Mouse (Mus musculus) erythroblast, adult 5-6 weeks (primary cell): ENCODE results near the gene Dazap1. TPM values are rescaled to one million over a fixed set of nuclear protein-coding genes. Genes with fewer than 3 reads are reported as not detected.
"Not testable (repeated sequence)": the region's sequence is repeated elsewhere in the genome, so short reads cannot be mapped to it uniquely, and the experiment has no call there.

Source experiments
- ATAC-seq: replicated peaks from 2 replicates; pipeline ENCODE4 v1.8.0; 2016; ENCODE audit warnings: moderate number of reproducible peaks, mild to moderate bottlenecking, moderate TSS enrichment, inconsistent platforms; ENCODE audit not compliant: poor library complexity, low FRiP score, severe bottlenecking
- total RNA-seq, 2 experiments: library from RNA; stranded (forward) in 1 of 2; stranded (reverse) in 1 of 2; fragments of 150-400 nt in 1 of 2; fragments of 200-764, 138-1000 nt in 1 of 2; gene quantifications; 2 replicates each; pipeline versions ENCODE4 v1.2.3 to v1.2.4; 2015 to 2017; ENCODE audit warnings: low replicate concordance in 2 of 2

Gene Dazap1
- total RNA-seq (2015; ENCODE audit: low replicate concordance) (13.8 and 17.1 TPM in 2 replicates), total RNA-seq (2017; ENCODE audit: low replicate concordance) (29.8 and 35.3 TPM in 2 replicates)

DNA sequence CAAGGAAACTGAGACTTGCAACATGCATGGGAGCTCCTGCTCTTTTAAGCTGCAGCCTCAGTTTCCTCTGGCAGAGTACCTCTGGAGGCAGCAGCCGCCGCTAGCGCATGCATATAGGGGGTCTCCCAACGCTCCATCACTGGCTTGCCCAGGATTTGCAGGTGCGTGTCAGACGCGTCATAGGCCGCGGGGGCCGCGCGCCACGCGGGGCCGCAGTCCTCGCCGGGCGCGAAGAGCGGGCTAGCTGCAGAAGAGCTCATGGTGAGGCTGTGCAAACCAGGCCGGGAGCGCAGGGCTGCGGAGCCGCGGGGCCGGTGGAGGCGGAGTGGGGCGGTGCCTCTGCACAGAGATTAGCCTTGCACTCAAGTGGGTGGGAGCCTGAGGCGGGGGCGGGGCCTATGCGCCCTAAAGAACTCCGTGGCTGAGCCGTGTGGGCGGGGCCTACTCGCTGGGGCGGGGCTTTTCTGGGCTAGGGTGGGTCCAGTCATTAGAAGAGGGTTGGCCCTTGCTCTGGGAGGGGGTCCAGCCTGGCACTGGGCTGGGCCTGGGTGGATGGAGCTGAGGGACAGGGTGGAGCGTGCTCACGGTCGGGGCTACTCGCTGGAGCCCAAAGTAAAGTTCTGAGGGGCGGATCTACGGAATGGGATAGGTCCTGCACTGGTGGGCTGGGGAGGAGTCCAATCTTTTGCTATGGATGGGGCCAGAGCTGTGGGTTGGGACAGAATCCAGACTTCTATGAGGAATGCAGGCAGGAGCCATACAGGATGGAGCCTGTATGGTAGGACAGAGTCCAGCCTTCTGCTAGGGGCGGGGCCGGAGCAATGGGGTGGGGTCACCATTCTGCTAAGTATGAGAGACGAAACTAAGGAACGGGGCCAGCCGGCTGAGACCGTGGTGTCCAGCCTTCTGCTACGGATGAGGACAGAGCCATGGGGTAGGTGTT lies at the start of gene Dazap1, which contains the start of gene Gamt:
TSS of gene Dazap1 (plus strand) at position 845 of the 943 bp plus-strand sequence.
TSS of gene Gamt (minus strand) at position 371 of the 943 bp plus-strand sequence.
- ATAC-seq, result peak; percentile 69

DNA sequence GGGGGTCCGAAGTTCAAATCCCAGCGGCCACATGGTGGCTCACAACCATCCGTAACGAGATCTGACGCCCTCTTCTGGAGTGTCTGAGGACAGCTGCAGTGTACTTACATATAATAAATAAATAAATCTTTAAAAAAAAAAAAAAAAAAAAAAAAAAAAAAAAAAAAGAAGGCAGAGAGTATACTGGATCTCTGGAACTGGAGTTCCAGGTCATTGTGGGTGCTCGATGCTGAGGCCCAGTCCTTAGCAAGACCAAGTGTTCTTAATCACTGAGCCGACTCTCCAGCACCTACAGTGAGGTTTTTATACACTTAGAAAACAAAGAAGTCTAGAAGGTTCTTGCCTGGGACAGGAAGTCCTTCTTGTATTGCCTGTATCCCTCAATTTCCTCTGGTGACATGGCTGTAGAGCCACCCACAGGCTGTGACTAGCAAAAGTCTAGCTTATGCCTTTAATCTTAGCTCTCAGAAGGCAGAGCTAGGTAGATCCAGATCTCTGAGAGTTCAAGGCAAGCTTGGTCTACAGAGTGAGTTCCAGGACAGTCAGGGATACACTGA lies 49.7 kb upstream of the Dazap1 start:
- ATAC-seq, result not testable (repeated sequence)

DNA sequence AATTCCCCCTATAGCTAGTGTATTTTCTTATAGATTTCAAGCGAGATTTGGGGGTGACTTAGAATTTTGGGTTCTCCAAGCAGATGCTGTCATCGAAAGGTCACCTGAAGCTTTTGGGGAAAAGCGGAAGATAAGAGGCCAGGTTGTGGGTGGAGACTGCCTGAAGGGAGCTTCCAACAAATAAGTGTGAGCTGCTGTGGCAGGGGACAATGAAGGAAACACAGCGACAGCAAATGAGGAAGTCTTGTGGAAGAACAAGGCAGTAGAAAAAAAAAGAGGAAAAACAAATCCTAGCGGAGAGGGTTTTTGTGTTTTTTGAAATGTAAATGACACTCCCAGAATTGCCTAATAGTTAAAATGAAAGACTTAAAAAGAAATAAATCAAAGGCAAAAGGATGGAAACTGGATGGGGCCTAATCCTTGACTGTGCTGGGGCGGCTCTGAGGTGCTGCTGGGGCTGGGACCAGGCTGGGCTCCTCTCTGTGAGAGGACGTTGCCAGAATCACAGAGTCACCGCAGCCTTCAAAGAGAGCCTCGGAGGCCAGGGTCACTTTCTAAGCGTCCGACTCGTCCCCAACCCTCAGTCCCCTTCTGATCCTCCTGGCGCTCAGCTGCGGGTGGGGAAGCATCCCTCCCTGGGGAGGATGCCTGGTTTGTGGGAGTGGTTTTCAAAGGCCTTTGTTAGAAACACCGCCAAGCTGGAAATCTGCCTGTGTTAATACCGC lies 46.1 kb upstream of the Dazap1 start:
- no peak for ATAC-seq

DNA sequence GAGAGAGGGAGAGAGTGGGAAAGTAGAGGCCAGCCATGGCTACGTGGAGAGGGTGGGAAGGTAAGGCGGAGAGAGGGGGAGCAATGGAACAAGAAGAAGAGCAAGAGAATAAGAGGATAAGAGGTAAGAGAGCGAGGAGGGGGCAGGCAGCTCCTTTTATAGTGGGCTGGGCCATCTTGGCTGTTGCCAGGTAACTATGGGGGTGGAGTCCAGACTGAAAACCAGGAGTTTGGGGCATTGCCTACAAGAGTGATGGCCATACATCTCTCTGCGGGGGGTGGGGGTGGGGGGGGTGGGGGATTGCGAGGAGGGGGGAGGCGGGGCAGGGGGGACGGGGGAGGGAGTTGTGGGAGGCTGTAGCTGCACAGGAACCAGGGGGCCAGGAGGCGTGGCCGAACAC lies 40.6 kb upstream of the Dazap1 start:
- no peak for ATAC-seq

DNA sequence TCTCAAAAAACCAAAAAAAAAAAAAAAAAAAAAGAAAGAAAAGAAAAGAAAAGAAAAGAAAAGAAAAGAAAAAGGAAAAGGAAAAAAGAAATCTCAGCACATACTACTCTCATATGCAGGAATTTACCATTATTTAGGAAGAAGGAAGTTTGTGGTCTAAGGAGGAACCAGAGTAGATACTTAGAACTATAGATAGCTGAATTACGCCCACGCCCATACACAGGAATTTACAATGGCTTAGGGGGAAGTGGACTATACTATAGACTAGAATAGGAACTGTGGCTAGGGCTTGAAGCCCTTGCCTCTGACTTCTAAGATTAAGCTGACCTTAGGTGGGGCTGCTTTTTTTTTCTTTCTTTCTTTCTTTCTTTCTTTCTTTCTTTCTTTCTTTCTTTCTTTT lies 38.1 kb upstream of the Dazap1 start:
- ATAC-seq, result not testable (repeated sequence)

DNA sequence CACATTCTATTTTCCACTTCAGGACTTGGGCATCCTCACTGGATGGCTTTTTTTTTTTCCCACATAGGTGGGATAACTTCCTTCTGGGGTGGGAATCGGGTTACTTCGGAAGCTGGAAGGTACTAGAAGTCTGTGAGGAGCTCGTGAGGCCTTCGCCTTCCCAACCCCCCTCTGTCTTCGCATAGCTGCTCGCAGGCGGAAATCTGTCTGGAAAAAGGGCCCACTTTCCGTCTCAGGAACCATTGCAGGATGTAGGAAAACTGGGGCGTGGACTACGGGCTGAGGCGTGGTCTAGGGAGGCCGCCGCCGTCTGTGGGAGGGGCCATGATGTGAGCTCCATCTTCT lies 35.2 kb upstream of the Dazap1 start:
- ATAC-seq, result no peak

DNA sequence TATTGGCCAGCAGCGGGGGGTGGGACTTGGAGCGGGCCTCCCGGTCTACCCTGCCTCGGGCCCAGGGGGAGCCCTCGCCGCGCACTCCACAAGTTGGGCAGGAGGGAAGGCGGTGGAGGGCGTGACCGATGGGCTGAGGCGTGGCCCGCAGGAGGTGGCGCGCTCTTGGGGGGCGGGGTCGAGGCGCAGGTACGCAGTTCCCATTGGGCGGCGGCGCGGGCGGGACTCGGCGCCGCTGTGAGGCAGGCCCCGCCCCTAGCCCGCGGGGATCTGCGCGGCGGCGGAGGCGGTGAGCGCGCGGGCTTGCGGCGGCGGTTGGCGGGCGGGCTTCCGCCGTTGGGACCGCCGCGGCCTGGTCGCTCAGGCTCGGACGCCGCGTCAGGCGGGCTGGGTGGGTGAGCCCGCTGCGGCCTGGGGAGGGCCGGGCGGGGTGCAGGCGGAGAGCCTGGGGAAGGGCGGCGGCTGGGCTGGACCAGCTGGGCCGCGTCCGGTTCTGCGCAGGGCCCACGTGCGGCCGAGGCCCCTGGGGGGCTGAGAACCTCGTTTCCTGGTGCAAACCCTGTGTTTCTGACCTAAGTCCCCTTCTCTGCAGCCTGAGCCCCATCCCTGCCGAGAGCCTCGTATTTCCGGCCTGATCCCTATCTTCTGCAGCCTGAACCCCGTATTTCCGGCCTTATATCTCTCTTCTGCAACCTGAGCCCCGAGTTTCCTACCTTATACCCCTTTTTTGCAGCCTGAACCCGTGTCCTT lies 34.7 kb upstream of the Dazap1 start, which contains the start of gene Mum1:
TSS of gene Mum1 (plus strand) at position 19 of the 750 bp plus-strand sequence.
- ATAC-seq, result peak; percentile 93

DNA sequence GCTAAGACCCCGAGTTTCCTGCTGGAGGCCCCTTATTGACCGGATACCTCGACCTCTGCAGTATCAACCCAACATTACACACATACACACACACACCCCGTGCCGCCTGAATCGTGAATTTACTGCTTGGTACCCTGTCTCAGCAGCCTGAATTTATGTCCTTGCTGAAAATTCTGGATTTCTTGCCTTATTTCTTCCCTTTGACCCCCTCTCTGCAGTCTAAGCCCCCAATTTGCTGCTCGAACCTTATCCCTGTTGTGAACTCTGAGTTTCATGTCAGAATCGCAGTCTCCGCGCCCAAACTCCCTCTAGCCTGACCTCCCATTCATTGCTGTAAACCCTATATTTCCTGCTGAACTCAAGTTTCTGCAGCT lies 34.1 kb upstream of the Dazap1 start:
- ATAC-seq, result peak; percentile 10

DNA sequence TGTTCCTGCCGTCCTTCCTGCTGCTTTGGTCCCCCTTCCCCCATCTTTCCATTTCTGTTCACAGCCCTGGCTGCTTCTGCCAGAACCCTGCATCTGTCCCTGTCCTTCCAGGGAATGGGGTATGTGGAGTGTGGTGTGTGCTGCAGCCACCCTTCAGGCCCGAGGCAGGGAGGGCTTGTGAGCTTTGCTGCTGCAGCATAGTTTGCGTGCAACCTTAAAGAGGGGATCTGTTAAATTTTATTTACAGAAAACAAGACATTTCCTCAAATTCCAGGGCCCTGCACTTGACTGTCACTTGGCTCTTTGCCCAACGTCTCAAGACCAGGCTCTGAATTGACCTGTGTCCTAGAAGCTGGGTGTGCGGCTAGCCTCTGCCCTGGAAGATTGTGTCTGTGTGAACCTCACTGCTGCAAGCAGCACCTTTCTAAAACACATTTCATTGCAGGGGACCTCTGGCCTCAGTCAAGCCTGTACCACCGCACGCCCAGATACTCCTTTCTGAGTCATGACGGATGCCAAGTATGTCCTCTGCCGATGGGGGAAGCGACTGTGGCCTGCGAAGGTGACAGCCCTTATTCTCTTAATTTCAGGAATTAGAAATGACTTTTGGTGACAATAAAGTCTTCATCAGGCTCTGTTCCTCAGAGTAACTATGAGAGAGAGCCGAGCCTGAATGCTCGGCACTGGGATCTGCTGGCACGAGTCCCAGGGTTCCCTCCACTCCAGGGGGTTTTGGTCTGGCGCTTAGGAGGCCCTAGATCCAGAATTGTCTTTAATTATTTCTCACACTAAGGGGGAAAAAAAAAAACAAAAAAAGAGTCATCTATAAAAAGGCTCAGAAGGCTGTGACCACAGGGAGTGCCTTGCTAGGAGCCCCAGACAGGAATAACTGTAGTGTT lies 33.2 kb upstream of the Dazap1 start:
- ATAC-seq, result no peak

DNA sequence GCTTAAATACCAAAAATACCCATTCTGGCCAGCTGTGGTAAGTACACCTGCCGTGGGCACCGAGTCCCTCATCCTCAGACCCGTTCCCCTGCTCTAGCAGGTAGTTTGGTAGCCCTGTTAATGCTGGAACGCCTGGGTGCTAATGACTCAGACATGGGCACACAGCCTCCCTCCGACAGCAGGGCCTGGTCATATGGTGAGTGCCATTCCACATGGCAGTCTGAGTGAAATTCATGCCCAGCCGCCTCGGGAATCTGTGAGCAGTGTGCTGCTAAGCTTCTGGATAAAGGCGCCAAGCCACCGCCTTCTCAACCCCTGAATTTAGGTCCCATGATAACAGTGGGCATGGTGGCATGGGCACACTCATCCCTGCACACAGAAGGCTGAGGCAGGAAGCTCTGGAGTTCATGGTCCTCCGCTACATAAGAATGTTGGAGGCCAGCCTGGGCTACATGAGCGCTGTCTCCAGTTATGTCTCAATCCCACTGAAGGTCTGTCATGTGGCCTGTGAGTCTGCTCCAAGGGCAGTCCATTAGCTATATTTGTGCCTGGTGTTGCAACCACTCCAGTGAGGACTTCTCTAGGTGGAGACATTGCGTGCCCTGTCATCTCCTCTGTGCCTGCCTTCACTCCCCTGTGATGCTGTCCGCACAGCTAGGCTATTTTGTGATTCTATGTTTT lies 25.0 kb upstream of the Dazap1 start:
- ATAC-seq, result no peak

DNA sequence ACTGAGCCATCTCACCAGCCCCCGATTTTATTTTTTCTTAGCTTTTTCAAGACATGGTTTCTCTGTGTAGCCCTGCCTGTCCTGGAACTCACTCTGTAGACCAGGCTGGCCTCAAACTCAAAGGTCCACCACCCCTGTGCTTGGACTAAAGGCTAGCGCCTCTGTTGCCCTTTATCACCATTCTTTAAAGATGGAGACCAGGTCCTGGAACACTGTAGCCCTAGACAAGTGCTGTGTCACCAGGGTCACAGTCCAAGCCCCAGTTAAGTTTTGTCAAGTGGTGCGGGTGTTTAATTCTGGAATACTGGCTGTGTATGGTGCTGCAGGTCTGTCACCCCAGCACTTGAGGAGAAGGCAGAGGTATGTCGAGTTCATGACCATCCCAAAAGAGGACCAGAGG lies 24.3 kb upstream of the Dazap1 start:
- no peak for ATAC-seq

DNA sequence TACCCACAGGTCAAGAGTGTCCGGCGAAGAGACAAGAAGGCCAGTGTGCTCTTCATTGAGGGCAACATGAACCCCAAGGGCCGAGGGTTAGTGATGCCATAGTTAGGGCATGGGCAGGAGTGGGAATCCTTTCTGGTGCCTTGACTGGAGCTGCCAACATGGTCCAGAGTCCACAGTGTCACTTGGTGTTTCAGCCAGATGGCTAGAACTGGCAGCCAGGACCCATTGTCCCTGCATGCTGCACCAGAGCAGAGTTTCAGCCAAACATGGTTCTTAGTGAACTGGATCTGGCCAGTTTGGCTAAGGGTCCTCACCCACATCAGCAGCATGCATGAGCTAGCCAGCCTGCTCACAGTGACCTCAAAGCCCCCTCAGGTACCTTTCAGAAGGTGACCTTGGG lies 23.0 kb upstream of the Dazap1 start:
- no peak for ATAC-seq

DNA sequence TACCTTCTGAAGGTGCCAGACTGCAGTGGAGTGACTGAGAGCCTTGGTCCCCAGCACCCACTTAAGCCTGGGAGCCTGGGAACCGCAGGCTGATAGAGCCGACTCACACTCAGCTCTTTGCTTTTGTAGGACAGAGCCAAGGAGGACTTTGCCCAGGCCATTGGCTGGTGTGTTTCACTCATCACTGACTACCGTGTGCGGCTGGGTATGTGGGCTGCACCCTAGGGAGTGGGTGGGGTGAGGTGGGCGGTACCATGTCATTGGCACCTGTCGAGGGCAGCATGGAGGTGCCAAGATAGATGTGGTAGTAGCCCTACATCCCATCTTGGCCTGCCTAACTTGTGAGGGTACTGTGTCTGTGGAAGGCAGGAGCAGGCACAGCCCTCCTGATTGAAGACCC lies 21.5 kb upstream of the Dazap1 start:
- ATAC-seq, result no peak

DNA sequence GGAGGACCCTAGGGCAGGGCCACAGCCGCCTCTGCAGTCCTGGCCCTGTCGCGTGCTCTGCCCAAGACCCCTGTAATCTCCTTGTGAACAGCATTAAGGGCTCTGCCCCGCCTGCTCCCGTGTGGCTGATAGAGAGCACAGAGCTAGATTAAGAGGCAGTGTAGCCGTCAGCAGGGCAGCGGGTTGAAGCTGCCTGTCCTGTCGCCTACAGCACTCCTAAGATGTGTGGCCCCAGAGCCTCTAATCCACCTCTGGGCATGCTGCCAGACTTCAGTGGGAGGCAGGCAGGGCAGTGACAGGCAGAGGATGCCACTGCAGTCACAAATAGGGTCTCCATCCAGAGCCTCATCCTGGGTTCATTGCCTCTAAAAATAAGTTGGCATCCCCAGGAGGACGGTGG lies 19.2 kb upstream of the Dazap1 start:
- ATAC-seq, result 0 out of 2 replicates have a peak, but pooled peaks have one; percentile 13

DNA sequence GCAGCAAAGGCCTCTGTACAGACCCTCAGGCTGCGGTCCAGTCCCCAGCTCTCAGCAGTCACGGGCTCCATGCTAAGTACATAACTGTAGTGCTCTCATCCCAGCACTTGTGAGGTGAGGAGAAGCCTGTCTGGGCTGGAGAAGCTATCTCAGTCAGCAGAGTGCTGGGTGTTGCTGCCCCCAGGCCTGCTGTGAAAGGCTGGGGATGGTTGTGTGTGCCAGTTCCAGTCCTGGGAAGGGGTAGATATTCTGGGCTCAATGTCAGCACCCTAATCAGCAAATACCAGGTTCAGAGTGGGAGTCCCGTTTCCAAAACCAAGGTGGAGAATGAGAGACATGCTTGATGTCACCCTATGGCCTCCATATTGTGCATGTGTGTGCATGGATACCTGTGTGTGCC lies 18.7 kb upstream of the Dazap1 start:
- no peak for ATAC-seq

DNA sequence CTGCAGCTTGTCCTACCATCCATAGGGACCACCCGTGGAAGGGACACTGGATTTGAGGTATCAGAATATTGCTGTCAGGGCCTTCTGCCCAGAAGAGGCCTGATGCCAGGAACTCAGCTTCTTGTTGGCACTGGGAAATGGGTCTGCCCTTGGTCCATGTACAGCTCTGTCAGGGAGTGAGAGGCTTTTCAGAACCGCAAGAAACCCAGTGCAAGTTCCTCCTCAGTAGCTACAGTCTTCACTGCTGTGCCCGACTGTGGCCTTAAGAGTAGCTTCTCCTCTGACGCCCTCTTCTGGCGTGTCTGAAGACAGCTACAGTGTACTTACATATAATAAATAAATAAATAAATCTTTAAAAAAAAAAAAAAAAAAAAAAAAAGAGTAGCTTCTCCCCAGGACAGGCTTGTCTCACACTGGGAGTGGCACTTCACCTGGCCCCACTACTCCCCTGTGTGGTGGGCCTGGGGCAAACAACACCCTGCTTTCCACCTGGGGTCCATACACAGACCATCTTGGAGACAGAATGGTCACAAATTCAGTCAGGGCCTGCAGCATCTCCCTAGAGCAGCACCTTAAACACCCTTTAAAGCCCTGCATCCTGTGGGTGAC lies 16.4 kb upstream of the Dazap1 start:
- no peak for ATAC-seq

DNA sequence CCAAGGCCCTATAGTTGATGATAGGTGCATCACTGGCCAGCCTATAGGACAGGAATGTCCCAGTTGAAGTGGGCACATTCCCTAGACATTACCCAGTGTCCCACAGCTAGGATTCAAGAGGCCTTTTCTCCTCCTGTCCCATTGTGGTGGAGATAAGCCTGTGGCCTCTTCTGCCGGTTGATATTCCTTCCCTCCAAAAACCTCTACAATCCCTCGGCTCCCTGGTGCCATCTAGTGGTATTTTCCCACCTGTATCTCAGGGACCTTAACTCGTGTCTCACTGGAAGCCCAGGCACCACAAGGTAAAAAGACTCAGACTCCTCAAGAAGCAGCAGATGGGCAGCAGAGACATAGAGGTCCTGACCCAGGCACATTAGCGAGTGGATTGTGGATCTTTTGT lies 15.7 kb upstream of the Dazap1 start:
- peak; percentile 48 for ATAC-seq

DNA sequence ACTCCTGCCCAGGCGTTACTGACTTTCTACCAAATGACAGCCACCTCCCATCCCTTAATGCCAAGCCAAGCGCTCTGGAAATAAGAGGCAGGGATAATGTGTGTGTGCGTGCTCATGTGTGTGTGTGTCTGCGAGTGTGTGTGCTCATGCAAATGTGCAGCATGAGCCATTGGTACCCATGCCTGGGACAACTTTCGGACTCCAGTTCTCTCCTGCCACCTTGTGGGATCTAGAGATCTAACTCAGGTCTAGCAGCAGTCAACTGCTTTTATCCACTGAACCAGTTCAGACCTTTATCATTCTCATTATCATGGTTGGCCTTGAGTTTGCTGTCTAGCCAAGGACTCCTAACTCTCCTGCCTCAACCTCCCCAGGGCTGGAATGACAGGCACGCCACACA lies 13.4 kb upstream of the Dazap1 start:
- ATAC-seq, result no peak
